Mouse (Mus musculus): ENCODE measurements at regions not wholly inside any gene's neighbourhood (a gene's known extent, or its start where the extent isn't known, plus 50 kb on each side); places are given as distances from the start of the nearest gene placed in this dataset.

- no peak overlapping the region for H3K4me3 ChIP-seq (ENCODE audit: insufficient read depth, low read depth, low read length)
- DNase-seq = no peak
- H3K4me1 ChIP-seq (ENCODE audit: control insufficient read depth, insufficient read depth, low read length) = no peaks in the 10 kb centered on the region
- H3K36me3 ChIP-seq (ENCODE audit: control insufficient read depth, insufficient read depth, low read length) = no peaks in the 10 kb centered on the region
- no peak for TF ChIP-seq POLR2A (IDR thresholded peaks at IDR 0.05; ENCODE audit: low read depth, low read length)
- no peak for TF ChIP-seq CTCF (conservative IDR thresholded peaks at IDR 0.05; ENCODE audit: insufficient read depth, insufficient read length, low read depth, low read length)
- WGBS = 91% methylated on average over 4 of the region's 4 CpGs
- no peak overlapping the region for H3K27ac ChIP-seq (ENCODE audit: insufficient read depth, low read depth, low read length)
- no peaks in the 10 kb centered on the region for H3K27me3 ChIP-seq (replicated peaks; ENCODE audit: control insufficient read depth, insufficient read depth, low read length)
These were observed 232.4 kb downstream of the Vps13c start for GRCm38 (mm10) chr9:68072624-68073023.

- Histone ChIP-seq H3K36me3 (ENCODE audit: control insufficient read depth, insufficient read depth, low read length) (no peaks in the 10 kb centered on the region), H3K4me1 (ENCODE audit: control insufficient read depth, insufficient read depth, low read length) (no peaks in the 10 kb centered on the region), H3K27ac (ENCODE audit: insufficient read depth, low read depth, low read length) (no peak overlapping the region), H3K4me3 (ENCODE audit: insufficient read depth, low read depth, low read length) (no peak overlapping the region), H3K27me3 (replicated peaks; ENCODE audit: control insufficient read depth, insufficient read depth, low read length) (no peaks in the 10 kb centered on the region)
- TF ChIP-seq POLR2A (IDR thresholded peaks at IDR 0.05; ENCODE audit: low read depth, low read length) (no peak), CTCF (conservative IDR thresholded peaks at IDR 0.05; ENCODE audit: insufficient read depth, insufficient read length, low read depth, low read length) (no peak)
- WGBS = 59% methylated on average over 2 of the region's 2 CpGs
- DNase-seq = no peak
These were observed 237.1 kb downstream of the Vps13c start for GRCm38 (mm10) chr9:68077329-68077728.

GRCm38 (mm10) chr9:68083341-68083740 is 243.1 kb downstream of the Vps13c start:
- DNase-seq = peak; percentile 79
- WGBS = 61% methylated on average over 4 of the region's 4 CpGs
- Histone ChIP-seq H3K36me3 (ENCODE audit: control insufficient read depth, insufficient read depth, low read length) (no peaks in the 10 kb centered on the region), H3K4me3 (ENCODE audit: insufficient read depth, low read depth, low read length) (no peak overlapping the region), H3K27ac (ENCODE audit: insufficient read depth, low read depth, low read length) (no peak overlapping the region), H3K27me3 (replicated peaks; ENCODE audit: control insufficient read depth, insufficient read depth, low read length) (no peaks in the 10 kb centered on the region), H3K4me1 (ENCODE audit: control insufficient read depth, insufficient read depth, low read length) (no peaks in the 10 kb centered on the region)
- TF ChIP-seq POLR2A (IDR thresholded peaks at IDR 0.05; ENCODE audit: low read depth, low read length) (no peak), CTCF (conservative IDR thresholded peaks at IDR 0.05; ENCODE audit: insufficient read depth, insufficient read length, low read depth, low read length) (no peak)

GRCm38 (mm10) chr9:68084966-68085365 is 244.8 kb downstream of the Vps13c start:
- no peak for DNase-seq
- H3K27ac ChIP-seq (ENCODE audit: insufficient read depth, low read depth, low read length) = no peak overlapping the region
- H3K4me1 ChIP-seq (ENCODE audit: control insufficient read depth, insufficient read depth, low read length) = no peaks in the 10 kb centered on the region
- no peaks in the 10 kb centered on the region for H3K36me3 ChIP-seq (ENCODE audit: control insufficient read depth, insufficient read depth, low read length)
- H3K27me3 ChIP-seq (replicated peaks; ENCODE audit: control insufficient read depth, insufficient read depth, low read length) = no peaks in the 10 kb centered on the region
- WGBS = 76% methylated on average over 4 of the region's 4 CpGs
- TF ChIP-seq CTCF (conservative IDR thresholded peaks at IDR 0.05; ENCODE audit: insufficient read depth, insufficient read length, low read depth, low read length) = no peak
- no peak for TF ChIP-seq POLR2A (IDR thresholded peaks at IDR 0.05; ENCODE audit: low read depth, low read length)
- H3K4me3 ChIP-seq (ENCODE audit: insufficient read depth, low read depth, low read length) = no peak overlapping the region

GRCm38 (mm10) chr9:68094561-68094960 is 254.4 kb downstream of the Vps13c start:
- TF ChIP-seq POLR2A (IDR thresholded peaks at IDR 0.05; ENCODE audit: low read depth, low read length) (no peak), CTCF (conservative IDR thresholded peaks at IDR 0.05; ENCODE audit: insufficient read depth, insufficient read length, low read depth, low read length) (no peak)
- no peaks in the 10 kb centered on the region for H3K27me3 ChIP-seq (replicated peaks; ENCODE audit: control insufficient read depth, insufficient read depth, low read length)
- no peak overlapping the region for H3K27ac ChIP-seq (ENCODE audit: insufficient read depth, low read depth, low read length)
- no peak for DNase-seq
- 65% methylated on average over 5 of the region's 5 CpGs for WGBS
- no peaks in the 10 kb centered on the region for H3K4me1 ChIP-seq (ENCODE audit: control insufficient read depth, insufficient read depth, low read length)
- no peak overlapping the region for H3K4me3 ChIP-seq (ENCODE audit: insufficient read depth, low read depth, low read length)
- H3K36me3 ChIP-seq (ENCODE audit: control insufficient read depth, insufficient read depth, low read length) = no peaks in the 10 kb centered on the region

GRCm38 (mm10) chr9:68109841-68110240 is 269.6 kb downstream of the Vps13c start:
- no peak overlapping the region for H3K4me3 ChIP-seq (ENCODE audit: insufficient read depth, low read depth, low read length)
- H3K4me1 ChIP-seq (ENCODE audit: control insufficient read depth, insufficient read depth, low read length) = no peaks in the 10 kb centered on the region
- H3K36me3 ChIP-seq (ENCODE audit: control insufficient read depth, insufficient read depth, low read length) = no peaks in the 10 kb centered on the region
- no peaks in the 10 kb centered on the region for H3K27me3 ChIP-seq (replicated peaks; ENCODE audit: control insufficient read depth, insufficient read depth, low read length)
- no peak overlapping the region for H3K27ac ChIP-seq (ENCODE audit: insufficient read depth, low read depth, low read length)
- no peak for TF ChIP-seq POLR2A (IDR thresholded peaks at IDR 0.05; ENCODE audit: low read depth, low read length)
- TF ChIP-seq CTCF (conservative IDR thresholded peaks at IDR 0.05; ENCODE audit: insufficient read depth, insufficient read length, low read depth, low read length) = no peak
- 82% methylated on average over 9 of the region's 9 CpGs for WGBS
- no peak for DNase-seq

- no peak for DNase-seq
- TF ChIP-seq POLR2A (IDR thresholded peaks at IDR 0.05; ENCODE audit: low read depth, low read length) = no peak
- TF ChIP-seq CTCF (conservative IDR thresholded peaks at IDR 0.05; ENCODE audit: insufficient read depth, insufficient read length, low read depth, low read length) = no peak
- Histone ChIP-seq H3K27me3 (replicated peaks; ENCODE audit: control insufficient read depth, insufficient read depth, low read length) (no peaks in the 10 kb centered on the region), H3K36me3 (ENCODE audit: control insufficient read depth, insufficient read depth, low read length) (no peaks in the 10 kb centered on the region), H3K4me3 (ENCODE audit: insufficient read depth, low read depth, low read length) (no peak overlapping the region), H3K4me1 (ENCODE audit: control insufficient read depth, insufficient read depth, low read length) (no peaks in the 10 kb centered on the region; the same call in 1 of the 2 replicates), H3K27ac (ENCODE audit: insufficient read depth, low read depth, low read length) (no peak overlapping the region)
- WGBS = 89% methylated on average over 10 of the region's 10 CpGs
These were observed 275.0 kb downstream of the Vps13c start for GRCm38 (mm10) chr9:68115151-68115690.
